Mouse (Mus musculus) brain, adult 2 months (tissue): Measurements from ENCODE around the gene Cln5.

ENCODE experiments used
- DNase-seq: peaks from one replicate; pipeline ENCODE4 v3.0.0; 2011; ENCODE audit warnings: low read depth, low spot score

The Cln5 gene

DNA sequence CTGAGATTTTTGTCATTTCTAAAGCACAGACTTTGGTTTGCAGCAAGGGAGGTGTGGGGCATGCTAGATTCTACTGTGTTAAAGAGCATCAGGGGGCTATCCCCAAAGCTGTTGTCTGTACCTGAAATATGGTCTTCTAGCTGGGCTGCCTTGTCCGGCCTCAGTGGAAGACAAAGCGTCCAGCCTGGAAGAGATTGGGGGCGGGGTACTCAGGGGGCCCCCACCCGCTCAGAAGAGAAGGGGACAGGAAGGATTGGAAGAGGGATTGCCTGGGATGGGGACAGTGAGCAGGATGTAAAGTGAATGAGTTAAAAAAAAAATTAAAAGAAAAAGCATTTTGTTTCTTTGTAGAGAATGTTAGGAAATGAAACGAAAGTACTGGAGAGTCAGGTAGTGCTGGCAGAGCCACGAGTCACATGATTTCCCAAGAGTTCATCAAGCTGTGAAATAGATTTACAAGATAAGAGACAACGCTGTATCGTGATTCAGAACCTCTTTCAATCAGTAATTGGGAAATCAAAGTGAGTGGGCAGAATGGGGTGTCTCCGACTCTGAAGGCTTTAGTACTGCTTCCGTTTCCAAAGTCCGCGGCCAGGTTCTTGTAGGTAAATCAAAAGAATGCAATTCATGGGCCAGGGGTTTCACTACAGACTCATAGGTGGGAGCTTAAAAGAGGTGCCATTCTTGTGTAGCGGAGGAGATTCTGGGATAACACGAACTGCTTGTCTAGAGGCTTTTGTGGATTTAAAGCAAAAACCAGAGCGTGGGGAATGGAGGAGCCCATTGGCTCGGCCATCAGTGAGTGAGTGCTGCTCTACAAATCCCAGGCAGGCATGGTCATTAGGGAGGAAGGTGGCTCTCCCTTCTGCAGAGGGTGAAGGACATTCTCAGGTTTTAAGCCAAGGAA lies 8.2 kb downstream of the Cln5 start:
- peak; percentile 69 for DNase-seq

DNA sequence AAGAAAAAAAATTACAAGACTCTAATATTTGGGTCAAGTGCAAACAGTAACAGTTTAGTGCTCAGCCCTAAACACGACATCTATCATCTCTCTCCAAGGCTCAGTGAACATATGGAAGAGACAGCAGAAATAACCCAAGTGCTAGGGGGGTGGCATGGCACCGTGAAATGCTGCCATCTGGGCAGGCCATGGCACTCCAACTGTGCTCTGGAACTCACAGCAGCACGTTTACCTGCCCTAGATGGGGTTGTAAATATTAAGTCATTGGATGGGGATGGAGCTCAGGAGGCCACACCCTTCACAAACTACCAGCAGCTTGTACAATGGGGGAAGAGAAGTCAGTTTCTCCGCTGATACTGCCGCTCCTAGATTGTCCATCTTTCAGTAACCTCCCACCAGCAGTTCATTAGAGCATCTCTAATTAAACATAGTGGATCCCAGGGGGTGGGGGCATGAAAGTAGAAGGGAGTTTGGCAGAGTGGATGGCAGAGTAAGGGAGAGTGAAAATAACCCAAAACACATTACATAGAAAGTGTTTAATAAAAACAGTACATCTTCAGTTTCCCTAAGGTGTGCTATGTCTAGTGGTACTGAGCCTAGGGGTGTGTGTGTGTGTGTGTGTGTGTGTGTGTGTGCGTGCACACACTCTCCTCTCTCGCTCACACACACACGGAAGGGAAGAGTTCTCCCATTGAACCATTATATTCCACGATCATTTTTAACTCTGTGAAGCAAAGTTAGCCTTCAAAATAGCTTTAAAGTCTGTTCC lies 9.4 kb downstream of the Cln5 start:
- DNase-seq: peak; percentile 96

DNA sequence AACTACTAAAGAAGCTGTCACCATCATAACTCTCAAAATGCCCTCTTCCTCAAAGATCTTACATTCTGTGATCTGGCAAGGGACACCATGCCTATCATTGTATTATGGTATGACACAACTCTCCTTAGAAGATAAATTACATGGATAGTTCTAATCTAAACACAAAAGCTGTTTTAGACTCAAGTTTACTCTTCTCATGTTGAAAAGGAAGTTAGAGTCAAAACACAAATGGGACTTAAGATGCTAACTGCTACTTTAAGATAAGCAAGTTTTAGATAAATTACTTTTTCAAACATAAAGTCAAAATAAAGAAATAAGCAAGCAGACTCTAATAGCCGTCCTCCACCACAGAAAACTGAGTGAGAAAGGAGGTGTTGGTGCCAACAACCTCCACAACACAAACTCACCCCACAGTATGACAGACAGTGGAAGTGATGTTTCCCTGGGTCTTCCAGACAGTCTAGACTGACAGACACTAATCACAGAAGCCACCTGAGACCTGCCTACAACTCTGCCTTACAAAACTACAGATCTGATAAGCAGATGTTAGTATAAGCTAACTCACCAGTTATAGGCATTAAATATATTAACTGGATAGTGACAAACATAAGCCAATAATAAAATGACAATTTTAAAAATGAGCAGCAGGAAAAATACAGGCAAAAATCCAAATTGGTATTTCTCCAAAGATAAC lies 16.0 kb downstream of the Cln5 start:
- no peak for DNase-seq

DNA sequence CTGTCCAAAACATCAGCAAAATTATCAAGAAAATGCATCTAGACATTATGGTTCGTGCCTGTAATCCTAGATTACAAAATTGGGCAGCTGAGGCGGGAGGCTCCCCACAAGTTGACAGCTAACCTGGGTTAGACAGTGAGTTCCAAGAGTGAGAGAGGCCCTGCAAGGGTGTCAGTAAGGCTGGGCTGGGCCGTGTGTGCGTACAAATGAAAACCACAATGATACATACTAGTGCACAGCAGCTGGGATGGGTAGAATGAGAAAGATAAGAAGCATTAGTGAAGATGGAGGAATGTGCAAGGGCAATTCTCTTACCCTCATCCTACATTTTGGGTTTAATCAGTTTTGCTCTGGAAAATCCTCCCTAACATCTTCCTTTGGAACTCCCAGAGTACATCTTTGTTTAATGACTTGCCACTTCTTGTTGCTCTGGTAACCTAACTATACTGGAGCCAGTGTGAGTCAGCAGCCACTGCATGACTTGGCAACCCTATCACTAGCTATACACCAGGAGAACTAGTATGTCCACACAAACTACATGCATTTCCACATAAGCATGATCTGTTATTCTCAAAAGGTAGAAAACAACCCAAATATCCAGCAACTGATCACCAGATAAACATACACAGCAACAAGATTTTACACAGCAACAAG lies 16.8 kb downstream of the Cln5 start:
- DNase-seq: peak; percentile 79

DNA sequence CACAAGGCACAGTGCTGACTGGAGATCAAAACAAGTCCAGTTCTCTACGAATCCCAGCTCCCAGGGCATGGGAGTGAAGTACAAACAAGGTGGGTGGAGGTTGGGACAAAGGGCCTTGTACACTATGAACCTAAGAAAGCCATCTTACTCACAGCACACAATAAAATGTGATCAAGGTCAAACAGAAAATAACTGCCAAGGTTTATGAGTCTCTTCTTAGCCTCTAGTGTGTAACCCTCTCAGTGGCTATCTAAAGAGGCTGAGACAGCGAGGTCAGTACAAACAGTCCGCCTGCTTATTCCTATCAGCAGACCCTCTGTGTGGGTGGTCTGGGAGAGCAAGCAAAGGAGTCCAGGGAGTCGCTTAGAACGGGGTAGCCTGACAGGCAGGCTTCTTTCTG lies 17.8 kb downstream of the Cln5 start:
- DNase-seq: no peak

DNA sequence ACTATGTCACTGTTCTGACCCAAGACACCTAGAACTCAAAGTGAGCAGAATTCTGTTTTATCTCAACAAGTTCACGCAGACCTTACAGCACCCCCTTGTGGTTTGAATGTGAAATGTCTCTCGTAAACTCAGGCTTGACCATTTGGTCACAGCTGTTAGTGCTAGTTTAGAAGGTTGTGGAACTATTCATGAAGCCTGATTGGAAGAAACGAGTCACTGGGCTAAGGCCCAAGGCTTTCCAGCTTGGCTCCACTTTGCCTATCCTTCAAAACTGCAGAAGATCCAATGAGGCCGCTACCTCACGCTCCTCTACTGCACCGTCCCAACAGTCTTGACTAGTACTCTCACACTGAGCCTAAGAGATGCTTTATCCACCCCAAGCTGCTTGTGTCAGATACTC lies 18.6 kb downstream of the Cln5 start:
- DNase-seq: peak; percentile 82

DNA sequence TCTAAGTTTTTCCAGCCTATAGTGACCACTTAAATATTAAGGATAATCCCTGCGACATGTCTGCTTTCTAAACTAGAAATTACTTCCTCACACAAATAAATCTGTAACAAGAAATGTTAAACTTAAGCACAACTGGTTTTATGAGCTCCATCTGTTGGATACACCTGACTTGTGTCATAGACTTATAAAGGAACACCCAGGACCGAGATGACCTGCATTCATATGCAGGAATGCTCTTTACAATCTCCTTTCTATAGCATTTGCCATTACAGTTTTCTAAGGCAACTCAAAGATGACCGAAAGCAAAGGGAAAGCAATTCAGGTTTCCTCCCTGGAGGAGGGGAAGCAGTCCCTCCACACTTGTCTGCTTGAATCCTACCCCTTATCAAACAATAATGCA lies 23.2 kb downstream of the Cln5 start:
- no peak for DNase-seq

DNA sequence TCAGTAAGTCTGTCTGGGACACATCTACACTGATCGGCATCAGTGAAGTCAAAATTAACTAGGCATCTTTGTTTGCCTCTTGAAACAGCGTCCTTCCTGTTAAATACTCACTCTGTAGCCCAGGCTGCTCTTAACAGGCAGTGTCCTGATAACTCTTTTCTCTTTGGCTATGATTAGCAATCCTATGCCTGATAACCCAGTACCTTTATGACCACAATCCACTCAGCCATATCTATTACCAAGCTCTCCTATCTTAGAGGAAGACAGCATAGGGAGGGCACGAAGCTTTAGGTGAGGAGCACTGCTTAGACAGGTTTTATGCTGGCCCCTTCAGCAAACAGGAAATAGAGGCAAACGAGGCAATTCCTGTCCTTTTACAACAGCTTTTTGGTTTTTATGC lies 23.7 kb downstream of the Cln5 start:
- DNase-seq: no peak

DNA sequence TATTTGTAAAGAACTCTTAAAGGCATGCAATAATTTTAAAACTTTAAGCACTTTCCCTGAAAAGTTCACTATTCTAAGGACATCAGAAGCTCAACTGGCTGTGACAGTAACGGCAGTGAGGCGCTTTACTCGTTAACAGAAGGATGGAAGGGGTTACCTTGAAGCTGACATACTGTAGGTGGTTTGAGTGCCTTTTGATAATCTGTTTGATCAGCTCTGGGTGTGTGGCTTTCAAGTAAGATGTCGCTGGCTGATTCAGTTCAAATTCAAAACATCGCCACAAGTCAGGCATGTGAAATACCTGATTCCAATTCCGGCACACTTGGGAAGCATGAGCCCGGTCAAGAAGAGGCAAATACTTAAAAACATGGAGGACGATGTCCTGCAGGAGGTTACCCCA lies 25.0 kb downstream of the Cln5 start:
- DNase-seq: no peak

DNA sequence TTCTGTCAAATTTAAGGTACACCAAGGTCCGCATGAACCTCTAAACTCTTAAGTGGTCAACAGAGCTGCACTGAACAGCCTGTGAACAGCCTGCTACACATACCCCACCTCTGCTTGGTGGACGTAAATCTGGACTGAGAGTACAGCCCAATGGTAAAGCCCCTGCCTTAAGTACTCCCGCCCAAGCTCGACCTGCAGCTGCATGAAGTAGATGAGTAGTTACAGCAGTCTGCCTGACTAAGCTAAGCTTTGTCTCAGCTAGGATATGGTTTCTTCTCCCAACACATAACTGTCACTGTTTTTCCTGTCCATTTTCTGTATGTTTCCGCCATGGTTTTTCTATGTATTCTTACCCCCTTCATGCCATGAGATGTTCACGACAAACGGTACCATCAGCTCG lies 25.8 kb downstream of the Cln5 start:
- no peak for DNase-seq

DNA sequence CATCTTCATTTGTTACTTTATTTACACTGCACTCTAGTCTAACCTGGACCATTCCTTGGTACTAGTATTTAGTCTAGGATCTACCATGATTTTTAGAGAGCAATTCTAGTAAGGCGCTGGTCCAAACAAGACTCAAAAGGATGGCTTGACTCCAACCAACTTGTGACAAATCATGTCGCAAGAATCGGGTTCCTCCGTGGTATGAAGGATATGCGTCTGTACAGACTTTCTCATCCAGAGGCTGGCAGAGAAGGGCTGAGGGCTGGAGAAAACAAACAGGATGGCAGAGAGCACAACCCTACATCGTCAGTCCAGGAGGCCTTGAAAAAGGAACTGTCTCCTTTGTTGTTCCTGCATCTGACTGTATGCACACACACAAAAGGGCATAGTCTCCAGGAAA lies 26.6 kb downstream of the Cln5 start:
- DNase-seq: peak; percentile 43

DNA sequence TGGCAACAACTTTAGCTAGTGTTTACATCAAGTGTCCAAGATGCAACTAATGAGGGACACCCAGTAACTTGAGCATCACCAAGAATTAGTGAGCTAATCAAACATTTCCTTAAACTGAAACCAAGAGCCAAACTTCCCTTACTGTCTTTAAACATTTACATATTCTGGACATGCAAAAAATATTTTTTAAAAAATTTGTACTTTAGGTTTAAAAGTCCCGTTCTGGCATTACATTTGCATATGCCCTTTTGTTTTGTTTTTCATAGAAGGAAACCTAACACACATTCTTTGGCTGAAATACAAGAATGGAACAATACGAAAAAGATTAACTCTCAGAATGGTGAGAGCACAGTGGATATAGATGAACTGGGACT lies 28.2 kb downstream of the Cln5 start:
- no peak for DNase-seq

DNA sequence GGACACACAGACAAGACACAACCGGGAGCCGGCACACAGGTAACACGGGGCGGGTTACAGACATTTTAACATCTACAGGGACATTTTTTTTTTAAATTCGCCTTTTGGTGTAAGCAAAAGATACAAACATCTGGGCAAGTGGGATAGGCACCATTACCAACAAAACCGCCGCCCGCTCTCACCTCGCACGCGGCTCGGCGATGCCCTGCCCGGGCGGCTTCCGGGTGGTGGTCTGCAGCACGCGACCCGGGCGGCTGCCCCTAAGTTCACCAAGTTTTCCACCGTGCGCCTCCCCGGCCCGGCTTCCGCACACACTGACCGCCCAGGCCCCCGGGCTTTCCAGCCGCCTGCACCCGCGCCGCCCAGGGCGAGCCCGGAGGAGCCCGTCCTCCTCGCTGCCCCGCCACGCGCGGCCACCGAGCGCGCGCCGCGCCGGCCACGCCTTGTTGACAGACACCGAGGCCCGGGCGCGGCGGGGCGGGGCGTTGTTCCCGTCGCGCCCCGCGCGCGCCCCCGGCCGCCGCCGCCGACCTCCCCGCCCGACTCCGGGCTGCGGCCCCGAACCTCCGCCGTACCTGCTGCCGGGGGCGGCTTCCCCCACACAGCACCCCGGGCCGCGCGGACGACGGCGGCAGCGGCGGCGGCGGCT lies 28.7 kb downstream of the Cln5 start:
- peak; percentile 90 for DNase-seq

DNA sequence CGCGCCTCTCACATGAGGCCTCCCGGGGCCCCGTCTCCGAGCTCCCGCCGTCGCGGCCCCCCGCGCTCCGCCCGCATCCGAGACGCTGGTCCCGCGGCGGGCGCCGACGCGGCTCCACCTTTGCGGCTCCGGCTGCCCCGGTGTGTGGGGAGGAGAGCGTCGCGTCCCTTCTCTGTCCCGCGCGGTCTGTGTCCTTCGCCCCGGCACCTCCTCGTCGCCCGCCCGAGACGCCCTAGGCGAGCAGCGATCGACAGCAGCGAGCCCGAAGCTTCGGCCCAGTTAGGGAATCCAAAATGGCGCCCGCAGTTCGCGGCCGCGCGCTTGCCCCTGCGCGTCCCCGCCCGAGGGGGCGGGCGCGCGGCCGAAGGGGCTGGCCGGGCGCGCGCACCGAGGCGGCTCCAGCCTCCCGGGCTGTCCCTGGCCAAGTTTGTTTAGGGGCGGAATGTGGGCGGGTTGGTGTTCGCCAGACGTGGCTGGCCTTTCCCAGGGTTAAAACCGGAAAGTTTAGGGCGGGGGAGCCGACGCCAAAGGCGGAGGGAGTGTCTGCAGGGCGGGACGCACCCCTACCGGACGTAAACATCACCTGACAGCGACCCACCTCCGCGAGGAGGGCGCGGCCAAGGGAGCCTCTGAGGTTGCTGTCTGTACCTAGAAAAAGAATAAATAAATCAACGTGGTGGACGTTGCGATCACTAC lies 29.4 kb downstream of the Cln5 start, which contains the start of gene Fbxl3:
Gene Fbxl3 (minus strand): TSS at position 329 of the 696 bp plus-strand sequence.
- peak; percentile 96 for DNase-seq

DNA sequence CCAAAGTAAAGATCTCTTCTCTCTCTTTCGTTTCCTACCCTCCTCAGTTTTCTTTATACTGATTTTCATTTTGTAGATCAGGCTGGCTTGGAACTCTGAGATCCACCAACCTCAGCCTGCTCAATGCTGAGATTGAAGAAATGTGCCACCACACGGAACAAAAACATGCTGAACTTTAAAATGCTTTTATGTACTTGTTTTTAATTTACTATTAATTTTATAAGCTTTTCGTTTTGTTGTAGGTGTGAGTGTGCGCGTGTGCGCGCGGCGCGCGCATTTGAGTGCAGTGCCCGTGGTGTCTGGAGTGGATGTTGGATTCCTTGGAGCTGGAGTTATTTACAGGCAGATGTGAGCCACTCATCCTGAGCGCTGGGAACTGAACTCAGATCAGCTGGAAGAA lies 30.3 kb downstream of the Cln5 start:
- DNase-seq: no peak

DNA sequence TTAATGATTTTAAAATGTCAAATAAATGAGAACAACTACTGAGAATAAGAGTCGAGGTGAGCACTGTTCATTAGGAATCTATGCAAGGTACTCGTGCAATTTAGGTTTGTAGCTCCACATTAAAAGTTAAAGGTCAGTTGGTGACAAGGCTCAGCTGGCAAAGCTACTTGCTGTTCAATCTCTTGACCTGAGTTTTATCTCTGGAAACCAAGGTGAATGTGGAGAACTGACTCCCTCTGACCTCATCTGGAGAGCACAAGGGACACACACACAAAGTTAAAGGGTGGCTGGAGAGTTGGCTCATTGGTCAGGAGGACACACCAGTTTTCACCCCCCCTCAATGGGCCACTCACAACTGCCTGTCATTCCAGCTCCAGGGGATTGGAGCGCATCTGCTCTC lies 31.2 kb downstream of the Cln5 start:
- DNase-seq: no peak

DNA sequence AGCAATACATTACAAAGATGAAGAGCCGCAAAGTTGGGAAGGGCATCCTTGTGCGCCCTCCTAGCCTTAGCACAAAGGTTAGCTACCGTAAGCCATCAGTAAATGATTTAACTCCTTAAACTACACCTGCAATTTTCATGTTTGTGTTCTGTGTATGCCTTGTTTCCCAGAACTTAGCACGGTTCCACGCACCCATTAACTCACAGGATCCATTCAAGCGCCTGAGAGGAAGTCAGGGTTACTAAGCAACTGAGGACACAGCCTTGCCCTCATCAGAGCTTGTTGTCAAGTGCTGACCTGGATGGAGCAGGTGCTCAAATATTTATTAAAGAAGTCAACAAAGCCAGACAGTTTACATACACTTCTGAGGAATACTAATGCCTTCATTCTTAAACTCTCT lies 32.2 kb downstream of the Cln5 start:
- no peak for DNase-seq

DNA sequence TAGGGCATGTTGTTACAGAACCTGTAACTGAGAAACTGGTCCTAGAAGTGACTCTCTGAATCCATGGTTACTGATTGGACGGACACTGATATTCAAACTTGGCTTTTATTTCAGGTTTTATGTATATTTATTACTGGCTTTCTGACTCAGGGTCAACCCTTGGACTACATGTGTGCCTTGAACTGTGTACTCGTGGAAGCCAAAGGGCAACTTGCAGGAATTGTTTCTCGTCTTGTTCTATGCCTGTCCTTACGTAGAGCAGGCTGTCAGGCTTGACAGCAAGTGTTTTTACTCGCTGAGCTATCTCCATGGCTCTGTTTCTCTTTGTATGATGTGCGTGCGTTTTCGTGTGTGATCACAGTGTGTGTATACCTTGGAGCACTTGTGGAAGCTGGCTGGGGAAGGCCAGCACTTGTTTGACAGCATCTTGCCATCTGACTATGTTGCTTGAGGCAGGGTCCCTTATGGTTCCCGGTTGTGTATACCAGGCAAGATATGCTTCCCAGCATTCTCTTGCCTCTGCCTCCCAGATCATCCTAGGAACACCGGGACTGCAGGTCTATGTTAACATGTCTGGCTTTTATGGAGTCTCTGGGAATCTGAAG lies 32.8 kb downstream of the Cln5 start:
- no peak for DNase-seq

DNA sequence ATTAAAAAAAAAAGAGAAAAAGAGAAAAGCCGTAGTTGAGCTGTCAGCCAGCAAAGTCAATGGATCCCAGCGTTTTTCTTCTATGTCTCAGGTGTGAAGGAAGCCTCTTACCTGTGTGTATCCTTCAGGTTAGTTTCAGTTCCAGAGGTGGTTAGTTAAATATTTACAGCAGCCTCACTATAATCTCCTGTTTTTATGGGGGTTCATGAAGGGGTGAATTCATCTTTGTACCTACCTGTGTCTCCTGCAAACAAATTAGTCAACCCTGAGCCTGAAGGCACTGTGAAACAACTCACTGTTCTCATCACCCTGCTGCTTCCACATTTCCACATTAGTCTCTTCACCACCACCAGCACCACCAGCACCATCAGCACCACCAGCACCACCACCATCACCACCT lies 36.3 kb downstream of the Cln5 start:
- DNase-seq: no peak

DNA sequence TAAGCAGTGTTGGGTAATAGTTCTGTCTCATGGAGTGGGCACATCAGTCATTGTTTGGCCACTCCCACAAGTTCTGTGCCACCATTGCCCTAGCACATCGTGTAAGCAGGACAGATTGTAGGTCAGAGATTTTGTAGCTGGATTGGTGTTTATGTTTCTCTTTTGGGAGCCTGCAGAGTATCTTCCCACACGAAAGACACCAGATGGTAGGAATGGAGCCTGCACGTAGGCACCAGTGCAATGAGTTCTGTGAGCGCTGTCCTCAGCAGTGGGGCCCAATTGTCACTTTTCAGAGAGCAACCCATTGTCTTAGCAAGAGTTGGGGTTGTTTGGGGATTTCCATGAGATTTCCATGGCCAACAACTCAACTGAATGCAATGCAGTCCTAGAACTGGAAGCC lies 40.0 kb downstream of the Cln5 start:
- peak; percentile 87 for DNase-seq
